Mouse (Mus musculus) small intestine, adult 2 months (tissue): ENCODE measurements around the gene Sytl3.

Source experiments
- CTCF ChIP-seq: fragments of 200-500 bp; IDR thresholded peaks from 2 replicates; pipeline ENCODE4 v1.5.1; 2012; ENCODE audit warnings: low read depth, mild to moderate bottlenecking, control low read depth, inconsistent platforms, low read length, moderate library complexity, mixed read lengths; ENCODE audit not compliant: insufficient replicate concordance, insufficient read length; ENCODE audit errors: extremely low read depth
- POLR2A ChIP-seq: fragments of 200-500 bp; IDR thresholded peaks from 2 replicates; pipeline ENCODE4 v1.6.1; 2012; ENCODE audit warnings: low read depth, mild to moderate bottlenecking, control low read depth, inconsistent platforms, low read length, moderate library complexity

GRCm38 (mm10) chr17:6729244-6729742, 70.4 kb downstream of the Sytl3 start:
- TF ChIP-seq POLR2A (no peak), CTCF (no peak)
